Mouse (Mus musculus): ENCODE measurements around the gene Scap.
"Not testable (repeated sequence)": the region's sequence is repeated elsewhere in the genome, so short reads cannot be mapped to it uniquely, and the experiment has no call there.

Scap gene

GRCm38 (mm10) chr9:110333896-110334259 is 790 bp downstream of the Scap start:
- DNase-seq = no peak

- no peak for DNase-seq
Measured at GRCm38 (mm10) chr9:110334849-110335248, 1.8 kb downstream of the Scap start.

DNA sequence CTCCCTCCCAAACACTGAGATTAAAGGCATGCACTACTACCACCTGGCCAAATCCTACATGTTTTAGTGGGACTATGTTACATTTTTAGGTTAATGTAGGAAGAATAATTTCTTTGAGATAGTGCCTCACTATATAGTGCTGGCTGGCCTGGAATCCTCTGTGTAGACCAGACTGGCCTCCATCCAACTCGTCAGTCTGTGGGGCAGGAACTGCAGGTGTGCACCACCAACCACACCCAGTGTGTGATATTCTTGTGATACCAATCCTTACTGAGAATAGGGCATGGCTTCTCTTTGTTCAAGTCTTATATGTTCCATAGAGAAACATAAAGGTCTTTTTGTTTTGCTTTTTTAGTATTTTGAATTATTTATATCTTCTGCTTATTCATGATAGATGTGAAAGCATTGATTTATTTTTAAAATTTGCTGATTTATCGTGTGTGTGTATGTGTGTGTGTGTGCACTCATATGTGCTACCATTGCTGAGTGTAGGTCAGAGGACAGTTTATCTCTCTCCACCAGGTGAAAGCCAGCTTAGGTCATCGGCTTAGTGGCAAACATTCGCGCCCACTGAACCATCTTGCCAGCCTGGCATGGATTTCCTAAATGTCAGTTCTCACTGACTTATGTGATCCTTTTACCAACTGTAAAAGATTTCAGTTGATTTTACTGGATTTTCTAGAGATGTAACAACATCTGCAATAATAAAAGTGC is 7.1 kb downstream of the Scap start:
- no peak for DNase-seq

DNA sequence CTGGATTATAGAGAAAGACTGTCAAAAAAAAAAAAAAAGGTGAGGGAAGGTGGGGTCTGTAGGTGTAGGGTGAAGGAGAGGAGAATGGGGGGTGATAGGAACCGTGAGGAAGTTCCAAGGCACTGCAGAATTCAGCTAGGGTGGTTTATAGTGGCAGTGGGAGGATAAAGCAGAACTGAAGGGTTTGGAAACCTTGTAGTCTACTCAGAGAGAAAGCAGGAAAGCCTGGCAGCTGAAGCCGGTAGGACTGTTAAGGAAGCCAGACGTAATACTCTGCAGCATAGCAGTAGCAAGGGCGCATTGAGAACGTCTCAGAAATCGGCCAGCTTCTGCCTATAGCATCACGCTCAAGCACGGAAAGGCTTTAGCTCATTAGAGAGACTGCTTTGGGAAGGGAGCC is 8.9 kb downstream of the Scap start:
- DNase-seq = no peak

DNA sequence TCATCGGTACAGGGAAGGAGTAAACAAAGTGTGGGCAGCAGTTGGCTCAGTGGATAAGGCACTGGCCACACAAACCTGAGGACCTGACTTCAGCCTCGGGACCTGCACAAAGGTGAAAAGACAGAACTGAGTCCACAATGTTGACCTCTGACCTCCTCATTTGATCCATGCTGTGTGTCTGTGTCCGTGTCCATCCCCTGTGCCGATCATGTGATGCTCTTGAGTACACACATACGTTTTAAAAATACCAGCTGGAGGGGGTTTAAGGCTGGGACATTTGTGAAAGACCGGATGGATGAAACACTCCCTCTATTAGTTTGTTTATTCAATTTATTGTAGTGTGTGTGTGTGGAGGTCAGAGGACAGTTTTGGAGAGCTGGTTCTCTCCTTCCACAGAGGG is 10.7 kb downstream of the Scap start:
- no peak for DNase-seq

DNA sequence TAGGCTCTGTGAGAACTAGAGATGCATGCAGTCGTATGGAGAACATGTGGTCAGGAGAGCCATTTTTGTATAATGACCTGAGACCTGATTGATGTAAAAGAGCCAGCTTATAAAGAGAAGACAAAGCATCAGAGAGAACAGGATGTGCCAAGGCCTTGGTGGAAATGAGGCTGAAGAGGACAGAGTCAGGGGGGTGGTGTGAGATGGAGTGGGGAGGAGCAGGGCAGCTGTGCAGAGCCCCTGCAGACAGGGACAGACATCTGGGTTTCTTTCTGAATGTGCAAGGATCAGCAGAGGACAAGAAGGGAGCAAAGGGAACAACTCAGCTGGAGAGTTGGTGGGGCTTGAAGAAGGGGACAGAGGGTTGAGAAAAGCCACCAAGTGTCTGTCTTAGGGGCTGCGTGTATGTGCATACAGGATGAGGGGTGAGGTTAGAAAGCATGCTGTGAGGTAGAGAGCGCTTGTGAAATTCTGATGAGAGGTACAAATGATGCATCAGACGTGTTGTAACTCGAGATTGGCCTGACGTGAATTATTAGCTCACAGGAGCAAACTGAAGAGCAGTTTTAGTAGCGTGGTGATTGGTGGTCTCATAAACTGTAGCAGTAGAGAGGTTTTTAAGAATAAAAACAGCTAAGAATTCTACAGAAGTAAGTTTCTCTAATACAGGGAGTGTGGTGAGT is 12.1 kb downstream of the Scap start:
- no peak for DNase-seq

- DNase-seq = no peak
Measured at GRCm38 (mm10) chr9:110348899-110349298, 15.8 kb downstream of the Scap start.

DNA sequence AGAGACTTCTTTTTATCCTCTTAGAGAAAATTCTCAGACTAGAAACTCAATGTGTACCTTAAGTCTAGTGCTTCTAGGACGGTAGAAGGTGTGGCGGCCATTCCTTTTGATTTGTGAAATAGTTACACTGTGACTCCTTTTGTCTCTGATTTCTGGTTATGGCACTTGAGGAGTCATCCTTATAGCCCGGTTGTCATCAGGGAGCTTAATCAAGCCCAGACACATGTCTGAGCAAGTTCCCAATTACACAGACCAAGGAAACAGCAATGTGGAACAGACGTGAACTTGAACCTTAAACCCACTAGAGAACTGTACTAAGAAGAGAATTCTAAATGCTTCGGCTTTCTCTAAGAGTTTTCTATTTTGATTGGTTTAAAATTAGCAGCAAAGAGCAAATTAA is 17.1 kb downstream of the Scap start:
- DNase-seq = no peak

- no peak for DNase-seq
Measured at GRCm38 (mm10) chr9:110350612-110351011, 17.5 kb downstream of the Scap start.

DNA sequence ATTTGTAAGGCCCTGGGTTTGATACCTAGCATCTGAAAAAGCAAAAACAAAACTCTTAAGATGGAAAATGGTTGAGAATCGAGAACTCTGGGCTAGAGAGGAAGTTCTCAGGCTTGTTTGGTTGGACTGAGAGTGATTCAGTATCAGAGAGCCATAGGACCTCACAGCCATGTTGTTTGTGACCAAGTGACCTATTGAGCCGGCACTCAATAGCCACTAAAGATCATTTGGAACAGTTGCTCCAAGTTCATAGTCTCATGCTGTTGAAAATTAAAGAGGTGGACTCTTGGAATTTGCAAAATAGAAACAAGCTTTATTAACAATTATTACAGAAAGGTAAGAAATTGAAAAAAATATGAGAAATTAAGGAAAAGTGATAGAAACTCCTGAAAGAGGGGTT is 18.3 kb downstream of the Scap start:
- no peak for DNase-seq

- DNase-seq = no peak
Measured at GRCm38 (mm10) chr9:110351932-110352632, 19.0 kb downstream of the Scap start.

DNA sequence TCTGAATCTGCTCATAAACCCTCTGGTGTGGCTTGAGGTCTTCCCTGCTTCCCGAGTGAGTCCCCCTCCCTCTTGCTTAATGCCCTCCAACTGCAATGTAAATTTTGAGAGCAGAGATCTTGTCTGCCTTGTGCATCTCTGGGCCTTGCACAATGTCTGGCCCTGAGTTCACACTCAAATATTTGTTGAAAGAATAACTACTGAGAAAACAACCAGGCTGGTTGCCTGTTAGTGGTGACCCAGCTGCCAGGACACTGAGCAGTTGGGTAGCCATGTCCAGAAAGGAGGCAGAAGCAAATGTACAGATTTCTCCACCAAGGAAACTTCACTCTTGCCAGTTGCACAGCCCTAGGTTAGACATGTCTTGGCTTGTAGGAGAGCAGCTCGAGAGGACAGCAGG is 25.3 kb downstream of the Scap start:
- no peak for DNase-seq

GRCm38 (mm10) chr9:110361299-110361698 is 28.2 kb downstream of the Scap start:
- no peak for DNase-seq

DNA sequence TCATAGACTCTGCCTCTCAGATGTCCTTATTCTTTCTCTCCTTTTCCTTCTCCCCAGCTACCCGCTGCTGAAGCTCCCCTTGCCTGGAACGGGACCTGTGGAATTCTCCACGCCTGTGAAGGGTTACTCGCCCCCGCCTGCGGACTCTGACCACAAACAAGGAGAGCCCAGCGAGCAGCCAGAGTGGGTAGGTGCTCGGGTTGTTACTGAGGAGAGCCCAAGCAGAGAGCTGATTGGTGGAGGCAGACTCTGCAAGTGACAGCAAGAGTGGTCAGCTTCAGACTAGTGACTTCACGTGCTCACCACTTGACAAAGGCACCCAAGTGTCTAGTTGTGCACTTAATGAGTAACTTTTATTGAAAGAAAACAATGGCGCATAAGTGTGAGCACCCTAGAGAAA is 29.2 kb downstream of the Scap start:
- no peak for DNase-seq

GRCm38 (mm10) chr9:110366746-110367145 is 33.7 kb downstream of the Scap start:
- DNase-seq = no peak

DNA sequence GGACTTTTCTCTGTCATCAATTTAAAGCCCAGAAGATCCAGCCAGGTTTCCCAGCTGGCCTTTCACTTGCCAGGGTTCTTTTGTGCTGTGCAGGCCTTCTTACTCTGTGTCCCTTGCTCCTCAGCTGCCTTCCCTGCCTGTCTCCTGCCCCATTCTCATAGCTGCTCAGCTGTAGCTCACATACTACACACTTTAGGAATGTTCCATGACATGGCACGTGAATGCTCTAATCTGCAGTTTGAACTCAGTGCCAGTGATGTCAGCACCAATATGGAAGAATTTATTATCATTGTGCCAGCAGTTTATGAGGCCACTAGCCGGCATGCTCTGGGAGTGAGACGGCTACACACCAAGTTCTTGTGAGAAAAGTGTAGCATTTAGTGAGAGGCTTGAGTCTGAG is 36.8 kb downstream of the Scap start:
- DNase-seq = no peak

GRCm38 (mm10) chr9:110373871-110374270 is 40.8 kb downstream of the Scap start:
- no peak for DNase-seq

DNA sequence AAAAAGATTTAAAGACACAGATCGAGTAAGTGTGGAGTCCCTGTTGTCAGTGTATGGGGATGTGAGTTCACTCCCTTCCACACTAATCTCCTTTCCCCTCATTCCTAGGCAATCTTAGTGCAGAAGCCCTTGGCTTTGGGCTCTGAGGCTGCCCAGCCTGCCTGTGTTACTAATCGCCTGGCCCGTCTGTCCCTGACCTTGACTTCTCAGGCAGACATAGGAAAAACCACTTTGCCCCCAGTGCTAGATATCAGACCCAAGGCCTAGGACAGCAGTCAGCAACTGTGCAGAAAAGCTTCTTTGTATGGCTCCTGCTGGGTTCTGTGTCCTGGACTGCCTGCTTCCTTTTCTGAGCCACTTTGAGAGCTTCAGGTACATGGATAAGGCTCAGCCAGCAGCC is 42.6 kb downstream of the Scap start:
- DNase-seq = no peak

DNA sequence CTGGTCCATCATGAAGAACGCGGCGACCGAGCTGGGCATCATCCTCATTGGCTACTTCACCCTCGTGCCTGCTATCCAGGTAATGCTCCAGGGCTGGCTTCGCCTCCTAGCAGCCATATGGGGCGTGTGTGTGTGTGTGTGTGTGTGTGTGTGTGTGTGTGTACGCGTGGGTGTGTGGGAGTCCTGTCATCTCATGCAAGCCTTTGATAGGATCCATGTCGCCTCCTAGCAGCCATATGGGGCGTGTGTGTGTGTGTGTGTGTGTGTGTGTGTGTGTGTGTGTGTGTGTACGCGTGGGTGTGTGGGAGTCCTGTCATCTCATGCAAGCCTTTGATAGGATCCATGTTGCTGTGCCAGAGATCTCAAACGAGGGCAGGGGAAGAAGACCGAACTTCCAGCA is 44.6 kb downstream of the Scap start:
- not testable (repeated sequence) for DNase-seq

GRCm38 (mm10) chr9:110379361-110379760 is 46.3 kb downstream of the Scap start:
- no peak for DNase-seq

DNA sequence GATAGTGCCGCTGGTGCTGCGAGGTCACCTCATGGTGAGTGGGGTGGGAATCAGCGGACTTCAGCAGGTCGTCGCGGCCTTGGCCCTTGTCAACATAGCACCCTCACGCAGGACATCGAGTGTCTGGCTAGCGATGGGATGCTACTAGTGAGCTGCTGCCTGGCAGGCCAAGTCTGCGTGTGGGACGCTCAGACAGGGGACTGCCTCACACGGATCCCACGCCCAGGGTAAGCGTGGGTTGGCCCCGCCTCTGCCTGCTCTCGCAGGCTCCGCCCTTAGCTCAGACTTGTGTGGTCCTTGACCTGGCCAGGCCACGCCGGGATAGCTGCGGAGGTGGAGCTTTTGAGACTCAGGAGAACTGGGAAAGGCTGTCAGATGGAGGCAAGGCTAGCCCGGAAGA is 47.6 kb downstream of the Scap start:
- DNase-seq = no peak

DNA sequence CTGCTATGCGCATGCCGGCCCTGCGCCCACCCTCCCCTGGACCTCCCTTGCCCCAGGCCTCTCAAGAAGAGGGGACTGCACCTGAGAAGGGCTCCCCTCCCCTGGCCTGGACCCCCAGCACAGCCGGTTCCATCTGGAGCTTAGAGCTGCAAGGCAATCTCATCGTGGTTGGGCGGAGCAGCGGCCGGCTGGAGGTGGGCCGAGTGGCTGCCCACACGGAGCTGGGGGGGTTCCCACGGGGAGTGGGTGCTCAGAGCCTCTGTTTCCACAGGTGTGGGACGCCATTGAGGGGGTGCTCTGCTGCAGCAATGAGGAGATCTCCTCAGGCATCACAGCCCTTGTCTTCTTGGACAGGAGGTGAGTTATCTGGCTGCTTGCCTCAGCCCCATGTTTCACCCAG is 48.2 kb downstream of the Scap start:
- no peak for DNase-seq

- no peak for DNase-seq
Measured at GRCm38 (mm10) chr9:110384369-110384929, 51.4 kb downstream of the Scap start.

GRCm38 (mm10) chr9:110388011-110388410 is 54.9 kb downstream of the Scap start:
- DNase-seq = no peak
